Mouse (Mus musculus): ENCODE data around the gene Gramd1c. TPM values are rescaled to one million over a fixed set of nuclear protein-coding genes. Genes with fewer than 3 reads are reported as not detected.

Gramd1c gene
- polyA plus RNA-seq, 1 experiment from 2014 or later = 5.7 TPM

GRCm38 (mm10) chr16:44011010-44011409, 52.1 kb downstream of the Gramd1c start:
- Histone ChIP-seq H3K4me3 (replicated peaks; ENCODE audit: low read depth, low read length) (no peak overlapping the region), H3K36me3 (ENCODE audit: insufficient read depth, low read length) (0 out of 2 replicates have a peak, but pooled peaks cover 6% of the 10 kb centered on the region), H3K27ac (no peak overlapping the region), H3K4me2 (ENCODE audit: low read length) (no peak overlapping the region), H3K9me3 (replicated peaks; ENCODE audit: low read length) (no peaks in the 10 kb centered on the region), H3K27me3 (ENCODE audit: insufficient read depth, low read length) (no peaks in the 10 kb centered on the region), H3K9ac (ENCODE audit: low read depth, low read length) (no peak overlapping the region), H3K4me1 (replicated peaks; ENCODE audit: insufficient read depth, low read length) (no peaks in the 10 kb centered on the region)
- TF ChIP-seq CTCF (IDR thresholded peaks at IDR 0.05; ENCODE audit: low read depth) = no peak
- ATAC-seq (replicated peaks; ENCODE audit: low FRiP score, low read depth) = peak; percentile 43; the same call in 1 of the 2 replicates
- peak; percentile 10 for DNase-seq (ENCODE audit: low spot score)
- WGBS = 49% methylated on average over 5 of the region's 5 CpGs

- H3K27ac ChIP-seq = no peak overlapping the region
- peak; percentile 71 for DNase-seq (ENCODE audit: low spot score)
- 59% methylated on average over 5 of the region's 5 CpGs for WGBS
- no peaks in the 10 kb centered on the region for H3K4me1 ChIP-seq (replicated peaks; ENCODE audit: insufficient read depth, low read length)
- TF ChIP-seq CTCF (IDR thresholded peaks at IDR 0.05; ENCODE audit: low read depth) = peak; percentile 56
- no peak; the same call in 1 of the 2 replicates for ATAC-seq (replicated peaks; ENCODE audit: low FRiP score, low read depth)
- H3K4me3 ChIP-seq (replicated peaks; ENCODE audit: low read depth, low read length) = no peak overlapping the region
- H3K4me2 ChIP-seq (ENCODE audit: low read length) = no peak overlapping the region
- H3K36me3 ChIP-seq (ENCODE audit: insufficient read depth, low read length) = 0 out of 2 replicates have a peak, but pooled peaks cover 4% of the 10 kb centered on the region
- no peaks in the 10 kb centered on the region for H3K27me3 ChIP-seq (ENCODE audit: insufficient read depth, low read length)
- no peak overlapping the region for H3K9ac ChIP-seq (ENCODE audit: low read depth, low read length)
- no peaks in the 10 kb centered on the region for H3K9me3 ChIP-seq (replicated peaks; ENCODE audit: low read length)
These were observed 61.1 kb downstream of the Gramd1c start for GRCm38 (mm10) chr16:44002086-44002485.

- no peaks in the 10 kb centered on the region for H3K27me3 ChIP-seq (ENCODE audit: insufficient read depth, low read length)
These were observed 63.6 kb downstream of the Gramd1c start for GRCm38 (mm10) chr16:43999541-43999940.

GRCm38 (mm10) chr16:43999111-43999510, 64.0 kb downstream of the Gramd1c start:
- 82% methylated on average over 8 of the region's 8 CpGs for WGBS

More at GRCm38 (mm10) chr16:43999541-43999940, 63.6 kb downstream of the Gramd1c start:
- H3K4me3 ChIP-seq (replicated peaks; ENCODE audit: low read depth, low read length) = no peak overlapping the region
- H3K36me3 ChIP-seq (ENCODE audit: insufficient read depth, low read length) = 0 out of 2 replicates have a peak, but pooled peaks cover 3% of the 10 kb centered on the region
- no peaks in the 10 kb centered on the region for H3K4me1 ChIP-seq (replicated peaks; ENCODE audit: insufficient read depth, low read length)
- WGBS = 78% methylated on average over 5 of the region's 5 CpGs
- TF ChIP-seq CTCF (IDR thresholded peaks at IDR 0.05; ENCODE audit: low read depth) = no peak
- H3K9ac ChIP-seq (ENCODE audit: low read depth, low read length) = no peak overlapping the region
- no peak overlapping the region for H3K4me2 ChIP-seq (ENCODE audit: low read length)
- ATAC-seq (replicated peaks; ENCODE audit: low FRiP score, low read depth) (no peak), DNase-seq (ENCODE audit: low spot score) (no peak)
- no peak overlapping the region for H3K27ac ChIP-seq
- H3K9me3 ChIP-seq (replicated peaks; ENCODE audit: low read length) = no peaks in the 10 kb centered on the region

GRCm38 (mm10) chr16:43994623-43995022, 68.5 kb downstream of the Gramd1c start:
- Histone ChIP-seq H3K4me3 (replicated peaks; ENCODE audit: low read depth, low read length) (no peak overlapping the region), H3K4me1 (replicated peaks; ENCODE audit: insufficient read depth, low read length) (no peaks in the 10 kb centered on the region), H3K4me2 (ENCODE audit: low read length) (no peak overlapping the region), H3K36me3 (ENCODE audit: insufficient read depth, low read length) (no peaks in the 10 kb centered on the region), H3K27me3 (ENCODE audit: insufficient read depth, low read length) (no peaks in the 10 kb centered on the region), H3K9ac (ENCODE audit: low read depth, low read length) (no peak overlapping the region), H3K27ac (no peak overlapping the region), H3K9me3 (replicated peaks; ENCODE audit: low read length) (no peaks in the 10 kb centered on the region)
- 73% methylated on average over 3 of the region's 3 CpGs for WGBS
- TF ChIP-seq CTCF (IDR thresholded peaks at IDR 0.05; ENCODE audit: low read depth) = no peak
- ATAC-seq (replicated peaks; ENCODE audit: low FRiP score, low read depth) (no peak), DNase-seq (ENCODE audit: low spot score) (no peak)

More at GRCm38 (mm10) chr16:43999111-43999510, 64.0 kb downstream of the Gramd1c start:
- no peaks in the 10 kb centered on the region for H3K4me1 ChIP-seq (replicated peaks; ENCODE audit: insufficient read depth, low read length)
- no peaks in the 10 kb centered on the region for H3K9me3 ChIP-seq (replicated peaks; ENCODE audit: low read length)
- no peak overlapping the region for H3K9ac ChIP-seq (ENCODE audit: low read depth, low read length)
- no peaks in the 10 kb centered on the region for H3K27me3 ChIP-seq (ENCODE audit: insufficient read depth, low read length)
- ATAC-seq (replicated peaks; ENCODE audit: low FRiP score, low read depth) = no peak
- no peak overlapping the region for H3K27ac ChIP-seq
- H3K4me2 ChIP-seq (ENCODE audit: low read length) = no peak overlapping the region
- DNase-seq (ENCODE audit: low spot score) = no peak
- TF ChIP-seq CTCF (IDR thresholded peaks at IDR 0.05; ENCODE audit: low read depth) = no peak
- 0 out of 2 replicates have a peak, but pooled peaks cover 3% of the 10 kb centered on the region for H3K36me3 ChIP-seq (ENCODE audit: insufficient read depth, low read length)
- H3K4me3 ChIP-seq (replicated peaks; ENCODE audit: low read depth, low read length) = no peak overlapping the region

GRCm38 (mm10) chr16:43986299-43986698, 76.8 kb downstream of the Gramd1c start:
- Histone ChIP-seq H3K4me2 (ENCODE audit: low read length) (no peak overlapping the region), H3K4me1 (replicated peaks; ENCODE audit: insufficient read depth, low read length) (no peaks in the 10 kb centered on the region), H3K9me3 (replicated peaks; ENCODE audit: low read length) (no peaks in the 10 kb centered on the region), H3K9ac (ENCODE audit: low read depth, low read length) (no peak overlapping the region), H3K36me3 (ENCODE audit: insufficient read depth, low read length) (no peaks in the 10 kb centered on the region), H3K27ac (no peak overlapping the region), H3K27me3 (ENCODE audit: insufficient read depth, low read length) (no peaks in the 10 kb centered on the region), H3K4me3 (replicated peaks; ENCODE audit: low read depth, low read length) (no peak overlapping the region)
- DNase-seq (ENCODE audit: low spot score) = no peak
- WGBS = 85% methylated on average over 4 of the region's 4 CpGs
- no peak for TF ChIP-seq CTCF (IDR thresholded peaks at IDR 0.05; ENCODE audit: low read depth)
- no peak for ATAC-seq (replicated peaks; ENCODE audit: low FRiP score, low read depth)

All from kidney, postnatal 0 days (tissue).